Mouse (Mus musculus) megakaryocyte, embryonic 14.5 days (primary cell): ENCODE results near the gene Mcu.

ENCODE experiments used
- FLI1 ChIP-seq: IDR thresholded peaks from 2 replicates; pipeline ENCODE4 v1.6.1; 2012; ENCODE audit warnings: low read length, inconsistent platforms, mixed read lengths
- GATA1 ChIP-seq: IDR thresholded peaks from 3 replicates; pipeline ENCODE4 v1.6.1; 2012; ENCODE audit warnings: mixed read lengths, low read length, inconsistent platforms, borderline replicate concordance

- TF ChIP-seq GATA1: no peak
- no peak for TF ChIP-seq FLI1
These were observed 129.1 kb downstream of the Mcu start for GRCm38 (mm10) chr10:59487351-59487750.
